Mouse (Mus musculus): ENCODE data around the gene Spert.

- TF ChIP-seq CTCF (IDR thresholded peaks at IDR 0.05; ENCODE audit: insufficient read depth, low read depth, low read length) (no peak), POLR2A (IDR thresholded peaks at IDR 0.05; ENCODE audit: insufficient read depth, low read depth, low read length) (no peak)
These were observed 27.3 kb downstream of the Spert start for GRCm38 (mm10) chr14:75565534-75566140.

All from olfactory bulb, adult 2 months (tissue).